Mouse (Mus musculus) small intestine, adult 2 months (tissue): Measurements from ENCODE around the gene St6galnac6. TPM values are rescaled to one million over a fixed set of nuclear protein-coding genes. Genes with fewer than 3 reads are reported as not detected.

Experiments used
- H3K27ac ChIP-seq: fragments of 200-500 bp; 2 replicates; pipeline ENCODE4 v1.5.1; 2012; ENCODE audit warnings: low read depth, low read length, control low read depth, inconsistent platforms; ENCODE audit not compliant: insufficient read depth
- H3K27me3 ChIP-seq: fragments of 200-500 bp; 2 replicates; pipeline ENCODE4 v1.6.1; 2012; ENCODE audit warnings: mild to moderate bottlenecking, moderate library complexity, low read length, inconsistent platforms; ENCODE audit not compliant: control insufficient read depth, insufficient read depth
- H3K36me3 ChIP-seq: fragments of 200-500 bp; 2 replicates; pipeline ENCODE4 v1.6.1; 2012; ENCODE audit warnings: mild to moderate bottlenecking, low read length, control low read depth, inconsistent platforms; ENCODE audit not compliant: control insufficient read depth, insufficient read depth
- H3K4me1 ChIP-seq: fragments of 200-500 bp; 2 replicates; pipeline ENCODE4 v1.6.1; 2012; ENCODE audit warnings: low read length, inconsistent platforms, mixed read lengths; ENCODE audit not compliant: control insufficient read depth, insufficient read depth, insufficient read length
- H3K4me3 ChIP-seq: fragments of 200-500 bp; 2 replicates; pipeline ENCODE4 v1.5.1; 2012; ENCODE audit warnings: low read depth, mild to moderate bottlenecking, control low read depth, inconsistent platforms, low read length, moderate library complexity
- CTCF ChIP-seq: fragments of 200-500 bp; IDR thresholded peaks from 2 replicates; pipeline ENCODE4 v1.5.1; 2012; ENCODE audit warnings: low read depth, mild to moderate bottlenecking, control low read depth, inconsistent platforms, low read length, moderate library complexity, mixed read lengths; ENCODE audit not compliant: insufficient replicate concordance, insufficient read length; ENCODE audit errors: extremely low read depth
- POLR2A ChIP-seq: fragments of 200-500 bp; IDR thresholded peaks from 2 replicates; pipeline ENCODE4 v1.6.1; 2012; ENCODE audit warnings: low read depth, mild to moderate bottlenecking, control low read depth, inconsistent platforms, low read length, moderate library complexity
- WGBS: fragments of 180-500 bp; shearing (Covaris S2); methylation state at CpG from one replicate; pipeline ENCODE4 v1.1.7; 2018; 5-methylcytosine and 5-hydroxymethylcytosine counted together
- polyA plus RNA-seq: library from polyadenylated mRNA; depleted of rRNA; stranded (reverse); fragments of >200 nt; gene quantifications from 2 replicates; pipeline ENCODE4 v1.2.3, GENCODE M21; 2012

St6galnac6 gene
- polyA plus RNA-seq, 1 experiment, result 18.2 TPM

DNA sequence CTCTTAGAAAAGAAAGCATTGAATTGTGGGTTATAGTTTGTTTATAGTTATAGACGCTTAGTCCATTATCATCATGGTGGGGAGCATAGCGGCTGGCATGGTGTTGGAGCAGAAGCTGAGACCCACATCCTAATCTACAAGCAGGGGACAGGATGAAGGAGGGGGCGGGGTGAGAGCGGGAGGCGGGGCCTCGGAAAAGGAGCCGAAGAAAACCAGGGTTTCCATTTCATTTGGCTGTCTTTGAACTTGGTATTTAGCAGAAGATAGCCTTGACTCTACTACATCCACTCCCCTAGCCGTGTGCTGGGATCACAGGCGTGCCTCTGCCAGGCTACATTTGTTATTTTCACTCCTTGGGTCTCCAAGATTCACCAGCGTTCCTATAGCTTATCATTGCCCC, 5.1 kb downstream of the St6galnac6 start:
- no peak overlapping the region for H3K4me3 ChIP-seq
- no peaks in the 10 kb centered on the region for H3K36me3 ChIP-seq
- H3K4me1 ChIP-seq, result peaks cover 11% of the 10 kb centered on the region
- H3K27ac ChIP-seq, result no peak overlapping the region
- no peak for TF ChIP-seq POLR2A
- TF ChIP-seq CTCF, result no peak
- WGBS, result 48% methylated on average over 10 of the region's 10 CpGs
- peaks cover 16% of the 10 kb centered on the region for H3K27me3 ChIP-seq

DNA sequence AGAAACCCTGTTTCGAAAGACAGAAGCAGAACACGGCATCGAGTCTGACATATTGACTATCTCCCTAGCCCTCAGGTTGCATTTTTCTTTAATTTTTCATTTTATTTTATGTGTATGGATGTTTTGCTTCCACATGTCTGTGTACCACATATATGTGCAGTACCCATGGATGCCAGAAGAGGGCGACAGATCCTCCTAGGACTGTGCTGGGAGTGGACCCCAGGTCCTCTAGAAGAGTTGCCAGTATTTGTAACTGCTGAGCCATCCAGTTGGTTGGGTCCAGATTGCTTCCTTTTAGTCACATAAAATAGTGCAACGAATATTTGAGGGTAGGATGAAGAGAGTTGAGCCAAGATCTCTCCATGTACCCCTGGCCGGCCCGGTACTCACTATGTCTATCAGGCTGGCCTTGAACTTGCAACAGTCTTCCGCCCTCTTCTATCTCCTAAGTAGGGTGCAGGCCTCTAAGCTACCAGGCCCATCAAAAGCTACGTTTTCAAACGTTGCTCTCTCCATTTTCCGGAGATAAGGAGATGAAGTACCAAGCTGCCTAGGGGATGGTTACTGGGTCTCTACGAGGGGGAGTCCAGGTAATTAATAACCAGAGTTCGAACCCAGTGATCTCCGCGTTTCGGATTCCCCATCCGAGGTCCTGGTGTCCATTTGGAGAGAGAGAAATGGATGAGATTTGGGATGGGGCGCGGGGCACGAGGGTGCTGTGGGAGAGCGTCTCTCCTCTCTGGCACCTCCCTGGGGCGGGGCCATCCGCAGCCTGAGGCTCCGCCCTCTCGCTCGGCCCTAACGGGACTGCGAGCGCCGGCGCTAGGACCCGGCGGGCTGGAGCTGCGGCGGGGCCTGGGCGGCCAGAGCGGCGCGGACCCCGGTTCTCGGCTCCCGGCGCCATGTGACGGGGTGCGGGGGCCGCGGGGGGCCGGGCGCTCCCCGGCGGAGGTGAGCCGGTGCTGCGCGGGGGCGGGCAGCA, 6.9 kb downstream of the St6galnac6 start:
- 14% methylated on average over 55 of the region's 55 CpGs for WGBS
- Histone ChIP-seq H3K36me3 (no peaks in the 10 kb centered on the region), H3K4me3 (peak overlapping the region; percentile 66), H3K27me3 (peaks cover 16% of the 10 kb centered on the region), H3K27ac (no peak overlapping the region), H3K4me1 (peaks cover 8% of the 10 kb centered on the region)
- TF ChIP-seq POLR2A (no peak), CTCF (peak; percentile 52; the same call in 1 of the 2 replicates)

DNA sequence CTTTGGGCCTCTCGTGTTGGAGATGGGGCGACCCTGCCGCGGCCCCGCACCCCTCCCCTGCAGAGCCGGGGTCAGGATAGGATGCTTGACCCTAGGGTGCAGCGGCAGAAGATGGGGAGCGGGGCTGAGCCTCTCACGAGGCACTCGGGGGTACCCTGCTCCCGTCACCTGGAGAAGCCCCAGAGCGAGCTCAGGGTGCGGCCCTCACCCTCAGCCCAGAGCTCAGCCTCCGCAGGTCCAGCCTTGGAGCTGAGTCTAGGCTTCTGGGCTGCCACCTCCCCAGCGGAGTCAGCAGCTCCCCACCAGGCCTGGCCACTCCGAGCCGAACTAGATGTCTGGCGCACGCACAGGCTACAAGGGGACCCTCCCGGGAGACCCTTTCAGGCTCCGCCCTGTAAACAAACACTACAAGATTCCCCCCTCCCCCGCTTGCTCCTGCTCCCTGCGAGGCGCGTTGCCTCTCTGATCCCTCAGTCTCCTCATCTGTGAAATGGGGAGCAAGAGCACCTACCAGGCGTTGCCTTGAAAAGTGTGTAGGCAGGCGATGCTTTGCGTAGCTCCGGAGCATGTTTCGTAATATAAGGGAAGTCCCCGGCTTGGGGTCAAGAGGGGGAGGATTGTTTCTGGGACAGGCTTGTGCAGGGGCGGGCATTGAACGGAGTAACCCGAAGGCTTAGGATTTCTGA, 7.9 kb downstream of the St6galnac6 start:
- peaks cover 16% of the 10 kb centered on the region for H3K27me3 ChIP-seq
- WGBS, result 8% methylated on average over 34 of the region's 34 CpGs
- TF ChIP-seq POLR2A (no peak), CTCF (no peak)
- peaks cover 8% of the 10 kb centered on the region for H3K4me1 ChIP-seq
- 0 out of 2 replicates have a peak overlapping the region, but pooled peaks have one; percentile 12 for H3K27ac ChIP-seq
- peak overlapping the region; percentile 66 for H3K4me3 ChIP-seq
- no peaks in the 10 kb centered on the region for H3K36me3 ChIP-seq

DNA sequence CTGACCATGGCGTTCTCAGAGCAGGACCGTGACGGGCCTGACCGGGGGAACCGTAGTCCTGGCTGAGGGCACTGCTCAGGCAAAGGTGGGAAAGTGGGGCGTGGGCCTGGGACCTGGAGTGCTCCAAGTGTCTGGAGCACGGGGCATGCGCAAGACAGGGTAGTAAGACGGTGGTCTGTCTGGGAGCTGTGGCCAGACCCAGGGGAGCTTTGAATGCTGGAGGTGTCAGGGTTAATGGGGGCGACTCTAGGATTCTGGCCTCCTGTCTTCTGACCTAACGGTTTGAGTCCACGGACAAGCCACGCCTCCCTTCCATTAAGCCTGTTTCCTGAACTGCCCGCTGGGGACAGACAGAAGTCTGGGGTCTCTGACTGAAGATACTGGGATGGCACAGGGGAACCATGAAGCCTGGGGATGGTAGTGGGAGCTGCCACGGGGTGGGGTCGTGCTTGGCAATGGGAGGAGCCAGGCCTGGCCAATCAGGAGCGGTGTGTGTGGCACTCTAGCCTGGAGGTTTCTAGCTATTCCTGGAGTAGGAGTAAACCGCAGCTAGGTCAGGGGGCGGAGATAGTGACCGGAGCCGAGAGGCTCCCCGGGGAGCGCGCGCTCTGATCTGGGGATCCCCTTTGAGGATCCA, 8.8 kb downstream of the St6galnac6 start:
- H3K4me1 ChIP-seq, result peaks cover 8% of the 10 kb centered on the region
- TF ChIP-seq POLR2A (no peak), CTCF (no peak)
- H3K27ac ChIP-seq, result peak overlapping the region; percentile 54
- peaks cover 16% of the 10 kb centered on the region for H3K27me3 ChIP-seq
- H3K36me3 ChIP-seq, result no peaks in the 10 kb centered on the region
- peak overlapping the region; percentile 66 for H3K4me3 ChIP-seq
- 11% methylated on average over 25 of the region's 25 CpGs for WGBS

DNA sequence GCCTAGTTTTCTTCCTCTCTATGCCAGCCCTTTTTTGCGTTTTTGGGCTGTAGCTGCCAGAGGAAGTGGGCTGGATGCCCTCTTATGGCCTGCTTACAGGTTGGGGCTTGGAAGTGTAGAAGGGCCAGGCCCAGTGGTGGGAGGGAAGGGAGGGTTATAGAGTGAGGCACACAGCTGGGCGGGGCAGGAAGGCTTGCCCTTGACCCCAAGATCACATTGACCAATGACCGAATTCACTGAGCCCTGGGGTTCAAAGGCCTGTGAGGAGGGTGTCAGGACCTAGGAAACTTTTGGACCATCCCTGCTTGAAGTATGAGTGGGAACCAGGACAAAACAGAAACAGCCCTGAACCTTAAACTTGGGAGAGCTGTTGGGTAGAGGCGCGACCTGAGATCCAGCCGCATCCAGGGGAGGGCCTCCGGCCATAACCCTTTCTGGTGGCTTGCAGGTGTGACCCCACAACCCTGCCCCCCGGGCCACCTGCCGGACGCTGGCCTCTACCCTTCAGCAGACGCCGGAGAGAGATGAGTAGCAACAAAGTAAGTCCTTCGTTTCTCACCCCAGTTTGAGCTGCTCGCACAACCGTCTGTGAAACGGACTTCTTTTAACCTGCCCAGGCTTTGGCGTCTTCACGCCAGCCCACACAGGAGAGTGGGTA, 9.4 kb downstream of the St6galnac6 start:
- H3K36me3 ChIP-seq, result no peaks in the 10 kb centered on the region
- H3K4me3 ChIP-seq, result peak overlapping the region; percentile 66
- peaks cover 16% of the 10 kb centered on the region for H3K27me3 ChIP-seq
- peak overlapping the region; percentile 45 for H3K27ac ChIP-seq
- 69% methylated on average over 18 of the region's 18 CpGs for WGBS
- no peak for TF ChIP-seq CTCF
- TF ChIP-seq POLR2A, result no peak
- H3K4me1 ChIP-seq, result peaks cover 8% of the 10 kb centered on the region

DNA sequence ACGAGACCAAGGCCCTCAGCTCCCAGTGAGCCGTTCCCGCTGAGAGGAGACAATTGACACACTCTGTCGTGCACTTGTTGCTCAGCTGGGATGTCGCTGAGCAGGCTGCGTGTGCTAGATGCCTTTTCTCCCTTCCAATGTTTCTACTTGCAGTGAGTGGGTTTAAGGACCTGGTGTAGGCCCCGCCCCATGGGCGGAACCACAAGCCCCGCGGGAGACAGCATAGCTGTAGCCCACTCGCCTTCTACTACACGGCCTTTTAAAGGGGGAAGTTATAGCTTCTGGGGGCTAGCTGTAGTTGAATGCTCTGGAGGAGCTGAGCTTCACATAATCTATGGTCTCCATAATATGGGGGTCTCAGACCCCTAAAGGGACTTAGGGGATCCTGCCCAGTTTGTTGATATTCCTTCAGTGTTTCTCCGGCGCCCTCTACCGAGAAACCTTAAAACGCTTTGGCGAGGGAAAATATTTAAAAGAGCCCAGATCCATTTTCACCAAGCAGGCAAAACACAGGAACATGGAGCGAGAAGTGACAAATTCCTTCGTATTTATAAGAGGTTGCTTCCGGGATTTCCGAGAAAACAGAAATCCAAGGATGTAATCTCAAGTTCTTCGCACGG, 11.2 kb downstream of the St6galnac6 start:
- Histone ChIP-seq H3K4me1 (peaks cover 8% of the 10 kb centered on the region), H3K27ac (no peak overlapping the region), H3K4me3 (peak overlapping the region; percentile 11), H3K36me3 (no peaks in the 10 kb centered on the region), H3K27me3 (peaks cover 16% of the 10 kb centered on the region)
- TF ChIP-seq CTCF, result peak; percentile 29; the same call in 1 of the 2 replicates
- no peak for TF ChIP-seq POLR2A
- WGBS, result 12% methylated on average over 23 of the region's 23 CpGs
